Mouse (Mus musculus) left cerebral cortex, postnatal 25 days (tissue): ENCODE measurements around the gene Aifm2. TPM values are rescaled to one million over a fixed set of nuclear protein-coding genes. Genes with fewer than 3 reads are reported as not detected.

Experiments used
- DNase-seq, 2 experiments: peaks; one replicate each; pipeline ENCODE4 v3.0.0; 2022; ENCODE audit warnings: low spot score in 2 of 2, mixed read lengths in 1 of 2
- intact Hi-C: fragments of 180-260 bp; cut with DNase I; formaldehyde crosslinking; loops from one replicate; pipeline ENCODE4 v1.15.1; 2025
- microRNA-seq, 2 experiments: library from miRNA; unstranded; fragments of <30 nt; microRNA quantifications; one replicate each; pipeline ENCODE4 v1.2.0; 2022
- total RNA-seq, 2 experiments: library from RNA; stranded (reverse); gene quantifications; 2 replicates each; pipeline ENCODE4 v1.2.3; 2021

Gene Aifm2
- total RNA-seq, 2 experiments from 2014 or later, result 4.7 to 6.4 TPM

DNA sequence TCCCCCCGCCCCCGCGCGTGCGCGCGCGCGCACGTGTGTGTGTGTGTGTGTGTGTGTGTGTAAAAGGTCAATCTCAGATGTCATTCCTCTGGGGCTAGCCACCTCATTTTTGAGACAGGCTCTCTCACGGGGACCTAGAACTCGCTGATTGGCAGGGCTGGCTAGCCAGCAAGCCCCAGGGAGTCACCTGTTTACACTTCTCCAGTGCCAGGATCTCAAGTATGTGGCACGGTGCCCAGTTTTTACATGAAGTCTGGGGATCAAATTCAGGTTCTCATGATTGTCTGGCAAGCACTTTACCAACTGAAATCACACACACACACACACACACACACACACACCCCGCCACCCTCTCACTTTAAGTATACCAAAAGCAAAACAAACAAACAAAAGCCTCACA, 42.0 kb downstream of the Aifm2 start:
- intact Hi-C loops, result no loop called here
- no peak for DNase-seq

DNA sequence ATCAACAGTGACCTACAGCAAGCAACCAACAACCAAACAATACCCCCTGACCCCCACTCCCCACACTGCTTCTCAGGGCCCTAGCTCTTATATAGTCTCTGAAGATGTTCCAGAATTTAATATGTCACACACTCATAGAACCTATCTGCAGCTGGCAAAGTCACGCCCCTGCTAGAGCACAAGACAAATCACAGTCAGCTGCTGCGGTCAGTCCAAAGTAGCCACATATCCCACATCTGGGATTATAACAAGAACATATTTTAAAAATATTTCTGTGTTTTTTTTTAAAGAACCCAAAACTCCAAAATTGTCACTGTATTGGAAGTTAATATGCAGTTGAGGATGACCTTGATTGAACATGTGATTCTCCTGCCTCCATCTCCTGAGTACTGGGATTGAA, 43.8 kb downstream of the Aifm2 start:
- intact Hi-C loops, result no loop called here
- no peak for DNase-seq

DNA sequence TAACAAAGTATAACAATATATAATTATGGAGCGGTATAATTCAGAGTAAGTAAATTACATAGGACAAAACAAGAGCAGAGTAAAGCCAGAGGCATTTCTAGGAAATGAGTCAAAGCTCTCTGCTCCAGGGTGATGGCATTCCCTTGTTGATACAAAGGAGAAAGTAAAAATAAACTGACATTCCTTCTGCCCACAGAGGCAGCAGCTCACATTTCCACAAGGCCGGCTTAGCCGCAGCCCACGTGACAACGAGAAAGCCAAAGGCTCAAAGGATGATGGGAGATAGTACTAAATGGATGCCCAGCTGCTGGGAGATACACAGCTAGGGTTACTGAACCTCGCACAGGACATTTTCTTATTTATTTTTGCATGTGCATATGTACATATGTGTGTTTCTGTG, 44.8 kb downstream of the Aifm2 start:
- intact Hi-C loops, result no loop called here

DNA sequence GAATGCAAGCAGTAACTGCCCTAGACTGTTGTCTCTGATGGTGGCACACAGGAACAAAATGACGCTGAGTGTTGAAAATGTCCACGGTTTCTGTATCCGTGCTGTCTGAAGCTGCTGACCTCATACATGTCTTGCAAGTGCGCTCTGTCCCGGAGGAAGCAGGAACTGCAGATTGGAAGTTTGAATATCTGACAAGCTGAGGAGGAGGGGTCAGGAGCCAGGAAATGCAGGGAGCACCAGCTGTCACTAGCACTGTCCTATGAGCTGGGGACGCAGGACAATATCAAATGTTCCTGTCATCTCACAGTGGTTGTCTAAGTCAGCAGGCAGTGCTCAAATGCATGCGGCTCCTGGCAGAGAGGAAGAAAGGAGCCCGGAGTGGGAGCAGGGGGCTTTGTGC, 49.6 kb downstream of the Aifm2 start:
- no peak for DNase-seq
- intact Hi-C loops, result no loop called here

More for the DNA sequence above, 44.8 kb downstream of the Aifm2 start:
- peak in 1 of 2 experiments; percentile 13 for DNase-seq

- intact Hi-C loops, result no loop called here
- no peak for DNase-seq
Measured at GRCm38 (mm10) chr10:61765558-61765957, 50.5 kb downstream of the Aifm2 start.

GRCm38 (mm10) chr10:61766806-61767205, 51.7 kb downstream of the Aifm2 start:
- intact Hi-C loops, result no loop called here
- DNase-seq, result no peak

DNA sequence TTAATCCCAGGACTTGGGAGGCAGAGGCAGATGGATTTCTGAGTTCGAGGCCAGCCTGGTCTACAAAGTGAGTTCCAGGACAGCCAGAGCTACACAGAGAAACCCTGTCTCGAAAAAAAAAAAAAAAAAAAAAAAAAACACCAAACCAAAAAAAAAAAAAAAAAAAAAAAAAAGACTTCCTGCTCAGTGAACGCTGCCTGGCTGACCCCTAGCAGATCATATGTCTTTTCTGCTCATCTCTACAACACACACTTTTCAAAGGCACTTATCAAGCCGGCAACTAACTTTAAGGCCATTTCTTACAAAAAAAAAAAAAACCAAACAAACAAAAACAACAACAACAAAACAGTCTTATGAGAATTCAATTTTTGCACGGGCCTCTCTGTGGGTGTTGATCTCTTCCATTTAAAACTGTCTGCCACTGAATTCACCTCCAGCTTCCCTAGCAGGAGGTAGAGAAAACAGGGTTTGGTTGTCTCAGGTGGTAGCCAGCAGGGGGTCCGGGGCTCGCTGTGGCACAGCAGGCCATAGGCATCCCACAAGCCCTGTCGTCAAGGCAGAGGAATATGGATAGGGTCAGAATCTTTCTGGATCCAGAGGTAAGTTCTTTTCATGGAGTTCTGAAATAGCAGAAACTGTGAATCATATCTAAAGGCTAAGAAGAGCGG, 66.5 kb downstream of the Aifm2 start:
- intact Hi-C loops, result loop anchor here (5.0 kb wide), 1 partner anchor 56 kb away; no protein-coding TSS in a partner anchor
- DNase-seq, result no peak

DNA sequence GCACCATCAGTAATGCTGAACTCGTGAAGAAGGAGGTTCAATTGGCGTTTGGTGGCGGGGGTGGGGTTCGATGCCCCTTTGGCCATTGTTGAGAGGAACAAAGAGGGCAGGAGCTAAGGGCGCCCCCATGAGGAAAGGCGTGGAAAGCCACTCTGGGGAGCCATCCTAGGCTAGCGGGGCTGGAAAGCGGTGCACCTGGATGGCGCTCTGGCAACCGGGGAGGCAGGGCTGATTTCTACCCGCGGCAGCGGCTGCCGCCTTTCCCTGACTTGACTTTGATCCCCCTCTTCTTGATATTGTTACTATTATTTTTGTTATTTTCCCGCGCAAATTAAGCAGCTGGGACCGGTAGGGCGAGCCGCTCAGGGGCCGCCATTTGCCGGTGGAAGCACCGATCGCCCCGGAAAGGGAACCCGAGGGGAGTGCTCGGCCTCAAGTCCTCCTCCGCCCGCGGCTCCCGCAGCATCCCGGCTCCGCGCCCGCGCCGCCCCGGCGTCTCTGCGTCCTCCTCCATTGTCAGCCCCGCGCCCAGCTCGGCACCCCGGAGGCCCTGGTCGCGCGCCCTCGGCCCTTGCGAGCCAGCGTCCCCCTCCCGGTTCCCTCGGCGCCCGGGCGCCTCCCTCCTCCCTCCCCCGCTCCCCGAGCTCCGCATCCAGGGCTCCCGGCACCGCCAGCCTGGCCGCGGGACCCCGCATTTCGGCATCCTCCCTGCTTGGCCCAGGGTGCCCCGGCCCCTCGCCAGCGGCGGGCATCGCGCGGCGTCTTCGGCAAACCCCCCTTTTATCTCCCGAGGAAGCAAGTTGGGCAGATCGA, 67.9 kb downstream of the Aifm2 start:
- DNase-seq, result peak; percentile 70 to 72
- intact Hi-C loops, result loop anchor here (5.0 kb wide), 1 partner anchor 54 kb away; no protein-coding TSS in a partner anchor

- intact Hi-C loops, result loop anchor here (5.0 kb wide), 1 partner anchor 54 kb away; no protein-coding TSS in a partner anchor
- DNase-seq, result peak; percentile 76 to 84
Measured at GRCm38 (mm10) chr10:61783621-61784251, 68.7 kb downstream of the Aifm2 start, which contains the start of gene H2afy2. H2afy2 (minus strand) TSS chr10:61784147.

DNA sequence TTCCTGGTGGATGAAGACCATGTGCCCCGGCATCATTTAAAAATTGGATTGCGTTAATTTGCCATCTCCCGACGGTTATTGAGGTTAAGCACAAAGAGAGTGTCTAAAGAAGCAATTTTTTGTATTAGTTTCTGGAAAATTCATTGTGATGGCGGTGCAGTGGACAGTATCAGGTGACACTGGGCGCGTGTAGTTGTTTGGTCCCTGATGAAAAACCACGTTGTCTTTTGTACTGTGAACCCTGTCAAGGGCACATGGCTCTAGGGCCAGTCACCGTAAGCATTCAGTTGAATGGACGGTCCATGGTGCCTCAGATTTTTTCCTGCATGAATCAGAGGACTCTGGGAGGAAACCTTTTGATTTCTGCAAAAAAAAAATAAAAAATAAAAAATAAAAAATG, 69.4 kb downstream of the Aifm2 start:
- intact Hi-C loops, result loop anchor here (5.0 kb wide), 1 partner anchor 53 kb away; no protein-coding TSS in a partner anchor

DNA sequence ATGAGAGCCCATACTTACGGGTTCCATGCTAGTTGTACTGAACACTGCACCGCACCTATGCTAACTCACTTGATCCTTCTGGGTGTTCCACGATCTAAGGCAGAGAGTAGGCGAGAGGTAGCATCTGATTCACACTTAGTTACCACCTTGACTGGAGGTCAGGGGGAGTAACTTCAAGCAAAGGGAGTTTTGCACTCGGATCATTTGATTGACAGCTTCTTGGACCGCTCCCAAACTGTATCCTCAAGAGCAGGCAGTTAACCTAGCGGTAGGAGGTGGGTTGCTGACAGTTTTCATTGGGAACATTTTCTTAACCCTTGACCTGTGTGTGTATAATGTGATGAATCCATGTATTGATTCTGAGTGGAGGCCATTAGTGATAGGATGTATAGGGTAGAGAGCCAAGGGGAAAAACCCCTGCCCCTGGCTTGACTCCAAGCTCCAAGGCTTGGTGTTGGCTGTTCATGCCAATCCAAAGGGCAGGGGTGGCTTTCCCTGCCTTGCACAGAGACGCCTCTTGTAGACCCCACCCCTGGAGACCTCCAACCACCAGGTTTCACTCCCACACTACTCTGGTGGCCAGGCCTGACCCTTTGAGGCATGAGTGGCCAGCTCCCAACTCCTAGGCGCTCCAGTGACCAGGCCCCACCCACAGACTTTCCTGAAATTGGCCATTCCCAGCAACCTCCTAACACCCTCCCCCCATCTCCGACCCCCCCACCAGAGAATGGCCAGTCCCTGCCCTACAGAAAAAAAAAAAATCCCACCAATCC, 72.7 kb downstream of the Aifm2 start:
- DNase-seq, result no peak
- intact Hi-C loops, result no loop called here

More for the DNA sequence above, 69.4 kb downstream of the Aifm2 start:
- no peak for DNase-seq

DNA sequence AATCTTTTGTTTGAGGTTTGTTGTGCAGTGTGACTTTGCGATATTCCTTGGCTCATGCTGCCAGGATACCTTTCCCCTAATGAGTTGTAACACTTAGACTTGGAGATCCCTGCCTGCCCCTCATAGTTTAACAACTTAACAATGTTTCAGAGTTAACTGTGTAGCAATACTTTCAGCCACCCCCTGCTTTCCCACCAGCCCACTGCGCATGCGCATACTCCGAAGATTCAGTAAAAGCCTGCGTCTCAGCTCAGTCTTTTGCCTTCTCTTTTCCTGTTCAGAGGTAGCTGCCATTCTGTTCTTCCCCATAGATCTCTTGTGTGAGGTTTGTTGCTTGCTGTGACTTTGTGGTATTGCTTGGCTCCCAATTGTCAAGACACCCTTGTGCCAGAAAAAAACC, 73.4 kb downstream of the Aifm2 start:
- intact Hi-C loops, result no loop called here
- DNase-seq, result no peak

Small RNA genes within 50 kb of the gene (microRNA-seq; reads per million reads assigned to microRNA genes)
- 0 reads per million in 2 experiments for gene Mir5108

Other genes starting within 250 kb of the Aifm2 start
- 10 to 100 TPM; 17.5 to 18.0 TPM for gene Lrrc20, start 239.5 kb upstream of the Aifm2 start, total RNA-seq
- gene Npffr1, start 119.8 kb upstream of the Aifm2 start, total RNA-seq, result 1 to 10 TPM; 1.5 to 1.6 TPM
- 100 to 1,000 TPM; 106 to 114 TPM for gene Ppa1, start 66.7 kb upstream of the Aifm2 start, total RNA-seq
- gene Sar1a, start 35.0 kb upstream of the Aifm2 start, total RNA-seq, result 100 to 1,000 TPM; 118 to 131 TPM
- 10 to 100 TPM; 21.7 to 24.3 TPM for gene Tysnd1, start 19.7 kb upstream of the Aifm2 start, total RNA-seq
- 10 to 100 TPM; 25.1 to 28.5 TPM for gene H2afy2, start 68.9 kb downstream of the Aifm2 start, total RNA-seq